Mouse (Mus musculus) CH12.LX (cell line): Measurements from ENCODE around the gene Ganab. TPM values are rescaled to one million over a fixed set of nuclear protein-coding genes. Genes with fewer than 3 reads are reported as not detected.

Source experiments
- DNase-seq: peaks from one replicate; pipeline ENCODE4 v3.0.0-alpha.2; 2013; ENCODE audit errors: extremely low read depth
- H3K27ac ChIP-seq: 2 replicates; pipeline ENCODE4 v1.5.1; 2012; ENCODE audit warnings: low read depth, mild to moderate bottlenecking, control low read depth, moderate library complexity; ENCODE audit not compliant: insufficient read depth
- H3K27me3 ChIP-seq: replicated peaks from 2 replicates; pipeline ENCODE3; 2012; ENCODE audit warnings: inconsistent platforms
- H3K36me3 ChIP-seq, 2 experiments: replicated peaks in 1 of 2; 2 replicates each; pipeline versions ENCODE3 to v1.6.1; 2012; ENCODE audit warnings: inconsistent platforms in 1 of 2, low read length in 1 of 2, mild to moderate bottlenecking in 1 of 2, mixed read lengths in 1 of 2, moderate library complexity in 1 of 2; ENCODE audit not compliant: control insufficient read depth in 1 of 2, insufficient read depth in 1 of 2
- H3K4me1 ChIP-seq, 2 experiments: 2 replicates each; pipeline ENCODE4 v1.6.1; 2012; ENCODE audit warnings: inconsistent platforms in 1 of 2, moderate library complexity in 1 of 2; ENCODE audit not compliant: insufficient read depth in 2 of 2, control insufficient read depth in 1 of 2
- H3K4me2 ChIP-seq: 2 replicates; pipeline ENCODE4 v1.6.1; 2012; ENCODE audit warnings: low read depth, mild to moderate bottlenecking, control low read depth; ENCODE audit not compliant: poor library complexity, insufficient read depth, severe bottlenecking
- H3K4me3 ChIP-seq, 3 experiments: fragments of 150-350 bp in 1 of 3; sonication (generic) in 1 of 3; replicated peaks in 1 of 3; 2 replicates each; pipeline versions ENCODE3 to v1.5.1; 2011 to 2012; ENCODE audit warnings: low read depth in 2 of 3, low read length in 2 of 3, mild to moderate bottlenecking in 2 of 3, moderate library complexity in 2 of 3, control low read depth in 1 of 3, improper control_type of control experiment in 1 of 3, inconsistent platforms in 1 of 3, mixed read lengths in 1 of 3; ENCODE audit not compliant: poor library complexity in 1 of 3
- H3K79me2 ChIP-seq: replicated peaks from 2 replicates; pipeline ENCODE4 v1.6.1; 2012; ENCODE audit warnings: mild to moderate bottlenecking, moderate library complexity; ENCODE audit not compliant: control insufficient read depth, poor library complexity, insufficient read depth, severe bottlenecking; ENCODE audit errors: extremely low read depth
- H3K9ac ChIP-seq: 2 replicates; pipeline ENCODE4 v1.6.1; 2012; ENCODE audit warnings: low read depth, mild to moderate bottlenecking, control low read depth, moderate library complexity; ENCODE audit not compliant: insufficient read depth
- H3K9me3 ChIP-seq: replicated peaks from 2 replicates; pipeline ENCODE3; 2012; ENCODE audit warnings: low read length, inconsistent platforms, mixed read lengths
- CHD1 ChIP-seq: IDR thresholded peaks from 2 replicates; pipeline ENCODE4 v1.6.1; 2012; ENCODE audit warnings: low read depth, low read length, improper control_type of control experiment, inconsistent platforms
- CTCF ChIP-seq, 2 experiments: IDR thresholded peaks in 1 of 2; conservative IDR thresholded peaks in 1 of 2; 2 replicates each; pipeline ENCODE4 v1.5.1; 2011 to 2012; ENCODE audit warnings: low read depth in 2 of 2, low read length in 2 of 2, improper control_type of control experiment in 1 of 2, inconsistent platforms in 1 of 2, mild to moderate bottlenecking in 1 of 2, moderate library complexity in 1 of 2
- E2F4 ChIP-seq: IDR thresholded peaks from 2 replicates; pipeline ENCODE4 v1.6.1; 2011; ENCODE audit warnings: low read depth, low read length, improper control_type of control experiment; ENCODE audit not compliant: insufficient replicate concordance
- EP300 ChIP-seq: IDR thresholded peaks from 2 replicates; pipeline ENCODE4 v1.6.1; 2011; ENCODE audit warnings: low read length, improper control_type of control experiment
- ETS1 ChIP-seq: conservative IDR thresholded peaks from 2 replicates; pipeline ENCODE4 v1.6.1; 2012; ENCODE audit warnings: low read depth, mild to moderate bottlenecking, inconsistent platforms, low read length, improper control_type of control experiment, moderate library complexity
- IRF4 ChIP-seq: IDR thresholded peaks from 2 replicates; pipeline ENCODE4 v1.6.1; 2014; ENCODE audit warnings: low read depth, mild to moderate bottlenecking, inconsistent platforms, low read length, improper control_type of control experiment
- JUN ChIP-seq: IDR thresholded peaks from 2 replicates; pipeline ENCODE4 v1.6.1; 2011; ENCODE audit warnings: low read depth, mild to moderate bottlenecking, low read length, improper control_type of control experiment, moderate library complexity; ENCODE audit not compliant: insufficient read depth
- MAFK ChIP-seq: IDR thresholded peaks from 2 replicates; pipeline ENCODE4 v1.6.1; 2011; ENCODE audit warnings: low read length, improper control_type of control experiment; ENCODE audit not compliant: insufficient replicate concordance
- MAZ ChIP-seq: IDR thresholded peaks from 2 replicates; pipeline ENCODE4 v1.6.1; 2012; ENCODE audit warnings: low read depth, mild to moderate bottlenecking, inconsistent platforms, low read length, improper control_type of control experiment, moderate library complexity
- MXI1 ChIP-seq: IDR thresholded peaks from 2 replicates; pipeline ENCODE4 v1.6.1; 2011; ENCODE audit warnings: mild to moderate bottlenecking, low read depth, low read length, improper control_type of control experiment
- NELFE ChIP-seq: IDR thresholded peaks from 2 replicates; pipeline ENCODE4 v1.6.1; 2011; ENCODE audit warnings: low read depth, low read length, improper control_type of control experiment
- POLR2AphosphoS2 ChIP-seq: IDR thresholded peaks from 2 replicates; pipeline ENCODE4 v1.6.1; 2011; ENCODE audit warnings: low read depth, low read length, improper control_type of control experiment
- RAD21 ChIP-seq: IDR thresholded peaks from 2 replicates; pipeline ENCODE4 v1.6.1; 2011; ENCODE audit warnings: low read depth, mild to moderate bottlenecking, low read length, improper control_type of control experiment, moderate library complexity
- TBP ChIP-seq: conservative IDR thresholded peaks from 2 replicates; pipeline ENCODE4 v1.6.1; 2011; ENCODE audit warnings: low read depth, low read length, improper control_type of control experiment
- USF2 ChIP-seq: conservative IDR thresholded peaks from 2 replicates; pipeline ENCODE4 v1.6.1; 2011; ENCODE audit warnings: low read depth, low read length, improper control_type of control experiment
- ZC3H11A ChIP-seq: IDR thresholded peaks from 2 replicates; pipeline ENCODE4 v1.6.1; 2012; ENCODE audit warnings: low read depth, mild to moderate bottlenecking, inconsistent platforms, low read length, improper control_type of control experiment
- ZKSCAN1 ChIP-seq: IDR thresholded peaks from 2 replicates; pipeline ENCODE4 v1.6.1; 2012; ENCODE audit warnings: low read depth, inconsistent platforms, low read length, improper control_type of control experiment, borderline replicate concordance
- dilution Hi-C: fragments of 300-500 bp; cut with MboI; formaldehyde crosslinking; loops from 2 replicates; pipeline ENCODE4 v1.14.3; 2020; ENCODE audit warnings: low sequenced_read_pairs; ENCODE audit not compliant: extremely low pct_unique_long_range_greater_than_20kb, extremely low pct_ligation_motif_present
- in situ Hi-C: fragments of 300-500 bp; cut with MboI; formaldehyde crosslinking; loops from 3 replicates; pipeline ENCODE4 v1.14.3; 2019; ENCODE audit warnings: low sequenced_read_pairs, low pct_ligation_motif_present, low pct_unique_long_range_greater_than_20kb, mixed read lengths
- polyA plus RNA-seq: library from polyadenylated mRNA; unstranded; fragments of >175 nt; gene quantifications from 2 replicates; pipeline ENCODE4 v1.2.1, GENCODE M21; 2012; ENCODE audit warnings: low read depth; ENCODE audit not compliant: insufficient read length
- total RNA-seq, 2 experiments: library from RNA; depleted of rRNA; stranded (reverse); fragments of 300-350 nt in 1 of 2; fragments of >200 nt in 1 of 2; gene quantifications; 2 replicates each; pipeline ENCODE4 v1.2.3; 2012 to 2014

Gene Ganab
- total and polyA plus RNA-seq, 3 experiments, result 97.0 to 169 (median 143) TPM

DNA sequence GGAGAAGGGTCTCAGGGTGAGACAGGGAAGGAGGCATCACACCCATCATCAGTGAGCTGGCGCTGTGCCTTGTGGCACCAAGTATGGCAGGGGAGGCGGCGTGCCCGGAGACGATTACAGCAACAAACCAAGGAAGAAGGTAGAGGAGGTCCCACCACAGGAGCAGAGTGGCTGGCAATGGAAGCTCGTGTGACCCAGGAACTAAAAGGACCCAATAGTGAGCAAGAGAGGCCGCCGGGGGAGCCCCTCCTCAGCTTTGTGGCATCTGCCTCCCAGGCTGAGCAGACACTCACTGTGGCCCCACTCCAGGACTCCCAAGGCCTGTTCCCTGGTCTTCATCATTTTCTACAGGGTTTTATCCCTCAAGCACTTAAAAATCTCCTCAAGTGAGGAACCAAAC lies 67.9 kb downstream of the Ganab start:
- DNase-seq, result no peak
- no peaks in the 10 kb centered on the region for H3K9me3 ChIP-seq
- peak overlapping the region; percentile 27; the same call in 1 of the 2 replicates for H3K27ac ChIP-seq
- H3K4me2 ChIP-seq, result peak overlapping the region; percentile 82; the same call in 1 of the 2 replicates
- H3K27me3 ChIP-seq, result no peaks in the 10 kb centered on the region
- H3K4me1 ChIP-seq, result peaks cover 7 to 37% of the 10 kb centered on the region in 2 experiments; a peak in 3 of 4 replicates
- peaks cover 70 to 81% of the 10 kb centered on the region in 2 experiments for H3K36me3 ChIP-seq
- peak overlapping the region in 2 of 3 experiments; percentile 78 to 99 for H3K4me3 ChIP-seq
- H3K79me2 ChIP-seq, result peaks cover 50% of the 10 kb centered on the region
- H3K9ac ChIP-seq, result peak overlapping the region; percentile 76; the same call in 1 of the 2 replicates
- TF ChIP-seq CTCF (conservative IDR thresholded peaks at IDR 0.05 in 1 of 2, IDR thresholded peaks at IDR 0.05 in 1 of 2; ENCODE audit: low read depth in 2 of 2, low read length in 2 of 2), result no peak
- TF ChIP-seq EP300, result no peak
- no peak for TF ChIP-seq POLR2AphosphoS2
- TF ChIP-seq E2F4, result no peak
- no peak for TF ChIP-seq USF2
- TF ChIP-seq MAFK, result no peak
- TF ChIP-seq NELFE, result no peak
- TF ChIP-seq ZC3H11A, result no peak
- TF ChIP-seq TBP, result no peak
- no peak for TF ChIP-seq ETS1
- no peak for TF ChIP-seq MXI1
- no peak for TF ChIP-seq CHD1
- no peak for TF ChIP-seq ZKSCAN1
- TF ChIP-seq IRF4, result no peak
- TF ChIP-seq, all 38 proteins: peak for 0
- in situ Hi-C loops, result no loop called here
- dilution Hi-C loops, result no loop called here

DNA sequence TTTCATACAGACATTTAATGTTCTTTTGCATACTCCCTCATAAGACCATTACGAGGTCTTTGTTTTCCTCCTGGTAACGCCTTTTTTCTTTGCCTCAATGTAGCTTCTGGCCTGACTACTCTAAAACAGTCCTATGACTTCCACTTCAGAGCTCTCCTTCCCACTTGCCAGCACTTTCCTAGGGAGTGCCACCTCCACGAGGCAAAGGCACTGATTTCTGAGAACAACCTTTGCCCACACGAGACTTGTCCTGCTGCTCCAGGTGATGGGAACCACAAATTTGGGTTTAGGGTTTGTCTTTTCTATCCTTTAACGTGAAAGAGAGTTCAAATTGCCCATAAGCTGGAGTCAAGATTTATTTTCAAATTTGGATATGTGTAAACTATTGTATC lies 68.3 kb downstream of the Ganab start:
- H3K27me3 ChIP-seq, result no peaks in the 10 kb centered on the region
- in situ Hi-C loops (no loop called here), dilution Hi-C loops (no loop called here)
- H3K79me2 ChIP-seq, result peaks cover 53% of the 10 kb centered on the region
- H3K4me3 ChIP-seq, result peak overlapping the region; percentile 61 to 99 (median 78)
- no peaks in the 10 kb centered on the region for H3K9me3 ChIP-seq
- H3K36me3 ChIP-seq, result peaks cover 71 to 82% of the 10 kb centered on the region in 2 experiments
- H3K9ac ChIP-seq, result peak overlapping the region; percentile 76
- H3K4me2 ChIP-seq, result peak overlapping the region; percentile 82
- H3K4me1 ChIP-seq, result peaks cover 9 to 41% of the 10 kb centered on the region in 2 experiments
- peak overlapping the region; percentile 62 for H3K27ac ChIP-seq
- TF ChIP-seq RAD21, result no peak
- TF ChIP-seq ETS1, result 0 out of 2 replicates have a peak, but pooled peaks have one; percentile 6
- no peak for TF ChIP-seq MAFK
- TF ChIP-seq MXI1, result 0 out of 2 replicates have a peak, but pooled peaks have one; percentile 18
- TF ChIP-seq MAZ, result no peak
- TF ChIP-seq JUN, result no peak
- no peak for TF ChIP-seq POLR2AphosphoS2
- no peak for DNase-seq

Other genes with a start within 250 kb of the Ganab start
Only the 20 nearest of the 33 such genes appear.
- gene Ttc9c, start 78.7 kb upstream of the Ganab start, total RNA-seq (2012; rRNA removed), result 37.6 and 42.0 TPM in 2 replicates
- gene Ttc9c, start 78.7 kb upstream of the Ganab start, total RNA-seq (2014; rRNA removed), result 56.5 and 57.2 TPM in 2 replicates
- 42.2 and 44.7 TPM in 2 replicates for gene Ttc9c, start 78.7 kb upstream of the Ganab start, polyA plus RNA-seq
- 44.3 and 44.8 TPM in 2 replicates for gene Hnrnpul2, start 78.1 kb upstream of the Ganab start, total RNA-seq (2012; rRNA removed)
- 17.8 and 19.7 TPM in 2 replicates for gene Hnrnpul2, start 78.1 kb upstream of the Ganab start, total RNA-seq (2014; rRNA removed)
- 81.6 and 94.1 TPM in 2 replicates for gene Hnrnpul2, start 78.1 kb upstream of the Ganab start, polyA plus RNA-seq
- gene AC129217.1, start 68.3 kb upstream of the Ganab start, total RNA-seq (2012; rRNA removed), result 0.25 and 0.67 TPM in 2 replicates
- 2.1 and 5.1 TPM in 2 replicates for gene AC129217.1, start 68.3 kb upstream of the Ganab start, total RNA-seq (2014; rRNA removed)
- gene AC129217.1, start 68.3 kb upstream of the Ganab start, polyA plus RNA-seq, result 63.9 and 77.4 TPM in 2 replicates
- gene Bscl2, start 60.6 kb upstream of the Ganab start, total RNA-seq (2012; rRNA removed), result 91.0 and 117 TPM in 2 replicates
- gene Bscl2, start 60.6 kb upstream of the Ganab start, total RNA-seq (2014; rRNA removed), result 27.9 and 30.9 TPM in 2 replicates
- gene Bscl2, start 60.6 kb upstream of the Ganab start, polyA plus RNA-seq, result 46.7 and 51.6 TPM in 2 replicates
- gene Gng3, start 58.9 kb upstream of the Ganab start, total RNA-seq (2012; rRNA removed), result 3.1 and 6.1 TPM in 2 replicates
- gene Gng3, start 58.9 kb upstream of the Ganab start, total RNA-seq (2014; rRNA removed), result 0.55 and 0.56 TPM in 2 replicates
- gene Gng3, start 58.9 kb upstream of the Ganab start, polyA plus RNA-seq, result 8.1 and 10.3 TPM in 2 replicates
- gene Lrrn4cl, start 47.3 kb upstream of the Ganab start, total RNA-seq (2012; rRNA removed), result 0.13 and 0.17 TPM in 2 replicates
- gene Lrrn4cl, start 47.3 kb upstream of the Ganab start, total RNA-seq (2014; rRNA removed), result 0.31 and 0.32 TPM in 2 replicates
- 0.41 and 0.61 TPM in 2 replicates for gene Lrrn4cl, start 47.3 kb upstream of the Ganab start, polyA plus RNA-seq
- gene Ubxn1, start 26.6 kb upstream of the Ganab start, total RNA-seq (2012; rRNA removed), result 134 and 140 TPM in 2 replicates
- 96.3 and 107 TPM in 2 replicates for gene Ubxn1, start 26.6 kb upstream of the Ganab start, total RNA-seq (2014; rRNA removed)
- 226 and 279 TPM in 2 replicates for gene Ubxn1, start 26.6 kb upstream of the Ganab start, polyA plus RNA-seq
- gene Uqcc3, start 17.1 kb upstream of the Ganab start, total RNA-seq (2012; rRNA removed), result 53.9 and 56.6 TPM in 2 replicates
- 23.5 and 24.0 TPM in 2 replicates for gene Uqcc3, start 17.1 kb upstream of the Ganab start, total RNA-seq (2014; rRNA removed)
- gene Uqcc3, start 17.1 kb upstream of the Ganab start, polyA plus RNA-seq, result 42.6 and 52.0 TPM in 2 replicates
- 7.5 and 14.3 TPM in 2 replicates for gene Lbhd1, start 14.3 kb upstream of the Ganab start, total RNA-seq (2012; rRNA removed)
- 15.5 and 15.6 TPM in 2 replicates for gene Lbhd1, start 14.3 kb upstream of the Ganab start, total RNA-seq (2014; rRNA removed)
- 50.4 and 80.4 TPM in 2 replicates for gene Lbhd1, start 14.3 kb upstream of the Ganab start, polyA plus RNA-seq
- not detected in 2 replicates for gene Gm49403, start 14.1 kb upstream of the Ganab start, total RNA-seq (2012; rRNA removed)
- not detected in 2 replicates for gene Gm49403, start 14.1 kb upstream of the Ganab start, total RNA-seq (2014; rRNA removed)
- not detected in 2 replicates for gene Gm49403, start 14.1 kb upstream of the Ganab start, polyA plus RNA-seq
- 157 and 224 TPM in 2 replicates for gene 1810009A15Rik, start 9.2 kb upstream of the Ganab start, total RNA-seq (2012; rRNA removed)
- 198 and 218 TPM in 2 replicates for gene 1810009A15Rik, start 9.2 kb upstream of the Ganab start, total RNA-seq (2014; rRNA removed)
- 161 and 176 TPM in 2 replicates for gene 1810009A15Rik, start 9.2 kb upstream of the Ganab start, polyA plus RNA-seq
- not detected in 2 replicates for gene Gm49416, start 9.1 kb upstream of the Ganab start, total RNA-seq (2012; rRNA removed)
- gene Gm49416, start 9.1 kb upstream of the Ganab start, total RNA-seq (2014; rRNA removed), result not detected in 2 replicates
- 11.1 and 53.2 TPM in 2 replicates for gene Gm49416, start 9.1 kb upstream of the Ganab start, polyA plus RNA-seq
- gene Ints5, start 5.1 kb upstream of the Ganab start, total RNA-seq (2012; rRNA removed), result 38.9 and 49.9 TPM in 2 replicates
- 15.7 and 17.2 TPM in 2 replicates for gene Ints5, start 5.1 kb upstream of the Ganab start, total RNA-seq (2014; rRNA removed)
- gene Ints5, start 5.1 kb upstream of the Ganab start, polyA plus RNA-seq, result 30.6 and 38.0 TPM in 2 replicates
- 49.9 and 54.8 TPM in 2 replicates for gene B3gat3, start 22.3 kb downstream of the Ganab start, total RNA-seq (2012; rRNA removed)
- gene B3gat3, start 22.3 kb downstream of the Ganab start, total RNA-seq (2014; rRNA removed), result 17.8 and 18.6 TPM in 2 replicates
- 31.0 and 33.0 TPM in 2 replicates for gene B3gat3, start 22.3 kb downstream of the Ganab start, polyA plus RNA-seq
- 5.5 and 5.6 TPM in 2 replicates for gene Rom1, start 31.3 kb downstream of the Ganab start, total RNA-seq (2012; rRNA removed)
- gene Rom1, start 31.3 kb downstream of the Ganab start, total RNA-seq (2014; rRNA removed), result 4.2 and 4.7 TPM in 2 replicates
- gene Rom1, start 31.3 kb downstream of the Ganab start, polyA plus RNA-seq, result 4.8 and 4.9 TPM in 2 replicates
- gene Eml3, start 31.5 kb downstream of the Ganab start, total RNA-seq (2012; rRNA removed), result 33.3 and 33.6 TPM in 2 replicates
- gene Eml3, start 31.5 kb downstream of the Ganab start, total RNA-seq (2014; rRNA removed), result 18.7 and 20.4 TPM in 2 replicates
- 35.2 and 37.3 TPM in 2 replicates for gene Eml3, start 31.5 kb downstream of the Ganab start, polyA plus RNA-seq
- 131 and 158 TPM in 2 replicates for gene Mta2, start 43.8 kb downstream of the Ganab start, total RNA-seq (2012; rRNA removed)
- gene Mta2, start 43.8 kb downstream of the Ganab start, total RNA-seq (2014; rRNA removed), result 115 and 117 TPM in 2 replicates
- gene Mta2, start 43.8 kb downstream of the Ganab start, polyA plus RNA-seq, result 149 and 162 TPM in 2 replicates
- 47.7 and 49.1 TPM in 2 replicates for gene Tut1, start 55.8 kb downstream of the Ganab start, total RNA-seq (2012; rRNA removed)
- 40.4 and 41.8 TPM in 2 replicates for gene Tut1, start 55.8 kb downstream of the Ganab start, total RNA-seq (2014; rRNA removed)
- 52.9 and 54.9 TPM in 2 replicates for gene Tut1, start 55.8 kb downstream of the Ganab start, polyA plus RNA-seq
- gene Eef1g, start 69.0 kb downstream of the Ganab start, total RNA-seq (2012; rRNA removed), result 1,294 and 1,368 TPM in 2 replicates
- gene Eef1g, start 69.0 kb downstream of the Ganab start, total RNA-seq (2014; rRNA removed), result 1,172 and 1,266 TPM in 2 replicates
- 1,511 and 1,695 TPM in 2 replicates for gene Eef1g, start 69.0 kb downstream of the Ganab start, polyA plus RNA-seq
- 15.3 and 21.7 TPM in 2 replicates for gene Ahnak, start 91.2 kb downstream of the Ganab start, total RNA-seq (2012; rRNA removed)
- 1.5 and 1.7 TPM in 2 replicates for gene Ahnak, start 91.2 kb downstream of the Ganab start, total RNA-seq (2014; rRNA removed)
- 1.8 and 2.0 TPM in 2 replicates for gene Ahnak, start 91.2 kb downstream of the Ganab start, polyA plus RNA-seq